Mouse (Mus musculus) cortical plate, adult 2 months (tissue): ENCODE data around the gene Rgs17. TPM values are rescaled to one million over a fixed set of nuclear protein-coding genes. Genes with fewer than 3 reads are reported as not detected.

Experiments
- H3K27ac ChIP-seq: fragments of 200-500 bp; 2 replicates; pipeline ENCODE4 v1.5.1; 2012; ENCODE audit warnings: low read length, control low read depth, inconsistent platforms; ENCODE audit not compliant: insufficient read depth
- H3K4me1 ChIP-seq: fragments of 200-500 bp; 2 replicates; pipeline ENCODE4 v1.6.1; 2011; ENCODE audit warnings: low read length; ENCODE audit not compliant: control insufficient read depth, insufficient read depth
- H3K4me3 ChIP-seq: fragments of 200-500 bp; 2 replicates; pipeline ENCODE4 v1.5.1; 2011; ENCODE audit warnings: mild to moderate bottlenecking, low read length, control low read depth; ENCODE audit not compliant: insufficient read depth
- CTCF ChIP-seq: fragments of 200-500 bp; IDR thresholded peaks from 2 replicates; pipeline ENCODE4 v1.5.1; 2011; ENCODE audit warnings: mild to moderate bottlenecking, control low read depth, low read length; ENCODE audit not compliant: insufficient read depth; ENCODE audit errors: extremely low read depth
- POLR2A ChIP-seq: fragments of 200-500 bp; IDR thresholded peaks from 2 replicates; pipeline ENCODE4 v1.6.1; 2011; ENCODE audit warnings: mild to moderate bottlenecking, low read length, control low read depth; ENCODE audit not compliant: insufficient read depth; ENCODE audit errors: extremely low read depth
- polyA plus RNA-seq: library from polyadenylated mRNA; depleted of rRNA; stranded (reverse); fragments of >200 nt; gene quantifications from 2 replicates; pipeline ENCODE4 v1.2.3, GENCODE M21; 2012; rRNA removed

The Rgs17 gene
- polyA plus RNA-seq, 1 experiment: 22.9 TPM

GRCm38 (mm10) chr10:5806416-5806815 is 115.8 kb downstream of the Rgs17 start:
- H3K4me1 ChIP-seq: no peaks in the 10 kb centered on the region; the same call in 1 of the 2 replicates
- H3K4me3 ChIP-seq: peak overlapping the region; percentile 55
- TF ChIP-seq CTCF: no peak
- TF ChIP-seq POLR2A: no peak
- peak overlapping the region; percentile 30 for H3K27ac ChIP-seq

- Histone ChIP-seq H3K27ac (peak overlapping the region; percentile 51), H3K4me3 (peak overlapping the region; percentile 55), H3K4me1 (no peaks in the 10 kb centered on the region; the same call in 1 of the 2 replicates)
- no peak for TF ChIP-seq CTCF
- TF ChIP-seq POLR2A: 0 out of 2 replicates have a peak, but pooled peaks have one; percentile 37
Observed at GRCm38 (mm10) chr10:5805731-5806307, 116.4 kb downstream of the Rgs17 start.

DNA sequence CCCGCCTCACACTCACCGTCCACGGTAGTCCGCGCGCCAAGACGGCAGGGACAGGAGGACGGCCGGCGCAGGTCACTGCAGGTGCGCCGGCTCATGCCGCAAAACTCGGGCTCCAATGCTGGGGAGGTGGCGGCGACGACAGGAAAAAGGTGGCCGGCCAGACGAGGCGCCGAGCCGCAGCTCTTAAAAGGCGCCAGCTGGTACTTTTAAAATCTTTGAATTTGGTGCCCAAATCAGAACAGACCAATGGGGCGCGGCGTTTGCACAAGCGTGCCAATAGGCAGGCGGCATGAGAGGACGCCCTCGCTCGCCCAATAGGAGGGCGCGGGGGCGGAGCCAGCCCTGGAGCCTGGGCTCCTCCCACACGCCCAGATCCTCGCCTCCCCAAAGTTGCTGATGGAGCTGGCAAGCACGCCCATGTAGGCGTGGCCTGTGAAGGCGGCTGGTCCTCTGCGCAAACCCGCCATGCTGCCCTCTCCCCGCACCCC is 116.9 kb downstream of the Rgs17 start, which contains the start of gene Fbxo5:
Gene Fbxo5 (minus strand): TSS at position 358 of the 488 bp plus-strand sequence.
- peak within 1 kb of the TSS; percentile 55 for H3K4me3 ChIP-seq
- H3K4me1 ChIP-seq: no peaks in the 10 kb centered on the region; the same call in 1 of the 2 replicates
- peak within 1 kb of the TSS; percentile 51 for H3K27ac ChIP-seq
- TF ChIP-seq POLR2A: no peak
- TF ChIP-seq CTCF: no peak

DNA sequence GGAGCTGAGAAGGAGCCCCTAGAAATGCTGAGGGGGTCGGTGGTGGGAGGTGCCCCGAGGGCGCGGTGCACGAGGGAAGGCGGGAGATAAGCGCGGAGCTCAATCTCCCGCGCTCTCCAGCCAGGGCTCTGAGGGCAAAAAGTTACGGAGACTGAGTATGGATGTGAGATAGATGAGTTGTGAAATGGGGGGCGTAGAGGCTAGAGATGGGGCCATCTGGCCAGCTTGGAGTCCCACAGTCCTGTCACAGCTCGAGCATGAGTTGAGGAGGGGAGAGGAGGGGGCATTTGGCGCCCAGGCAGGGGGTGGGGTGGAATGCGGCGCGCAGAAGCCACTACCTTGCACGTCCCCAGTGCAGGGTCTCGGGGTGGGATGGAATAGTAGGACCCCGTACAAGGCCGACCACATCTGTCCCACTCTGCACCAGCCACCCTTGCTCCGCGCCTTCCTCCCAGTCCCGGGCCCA is 117.5 kb downstream of the Rgs17 start:
- Histone ChIP-seq H3K4me3 (peak overlapping the region; percentile 55; the same call in 1 of the 2 replicates), H3K4me1 (no peaks in the 10 kb centered on the region; the same call in 1 of the 2 replicates), H3K27ac (no peak overlapping the region)
- TF ChIP-seq POLR2A: no peak
- no peak for TF ChIP-seq CTCF

DNA sequence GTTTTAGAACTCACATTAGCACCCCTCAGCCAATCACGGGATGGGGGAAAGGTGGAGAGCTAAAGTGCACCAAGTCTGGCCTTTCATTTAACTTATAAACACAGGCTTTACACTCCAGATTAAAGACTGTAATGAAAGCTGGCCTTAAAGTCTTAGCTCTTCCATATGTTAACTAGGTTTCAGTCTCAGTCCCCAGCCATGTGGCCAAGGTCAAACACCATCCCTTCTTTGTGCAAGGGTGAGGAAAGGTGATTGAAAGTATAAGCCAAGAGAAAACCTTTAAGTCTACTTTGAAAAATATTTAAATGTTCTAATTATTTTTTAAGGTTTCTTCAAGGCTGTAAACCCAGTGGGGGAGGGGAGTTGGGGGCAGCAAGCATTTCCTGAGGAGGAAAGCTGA is 118.5 kb downstream of the Rgs17 start:
- H3K4me3 ChIP-seq: no peak overlapping the region
- TF ChIP-seq CTCF (no peak), POLR2A (no peak)
- H3K4me1 ChIP-seq: no peaks in the 10 kb centered on the region; the same call in 1 of the 2 replicates
- H3K27ac ChIP-seq: no peak overlapping the region

DNA sequence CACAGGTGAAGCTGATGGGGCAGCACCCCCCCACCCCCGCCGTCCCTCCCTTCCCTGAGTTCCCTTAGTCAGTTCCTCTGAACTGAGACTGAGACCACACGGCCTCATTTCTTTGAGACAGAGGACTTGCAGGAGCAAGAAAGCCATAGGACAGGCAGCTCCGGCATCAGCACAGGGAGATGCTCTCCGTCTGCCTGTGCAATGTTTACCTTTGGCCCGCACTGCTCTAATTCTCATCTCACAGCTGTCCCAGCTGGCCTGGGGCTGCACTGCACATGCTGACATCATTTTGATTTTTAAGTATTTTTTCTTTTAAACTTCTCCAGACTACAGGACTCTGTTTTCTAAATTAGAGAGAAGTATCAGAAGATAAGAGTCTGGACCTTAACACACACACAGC is 119.3 kb downstream of the Rgs17 start:
- Histone ChIP-seq H3K4me1 (no peaks in the 10 kb centered on the region; the same call in 1 of the 2 replicates), H3K27ac (no peak overlapping the region), H3K4me3 (no peak overlapping the region)
- no peak for TF ChIP-seq POLR2A
- no peak for TF ChIP-seq CTCF

GRCm38 (mm10) chr10:5800490-5800889 is 121.7 kb downstream of the Rgs17 start:
- no peaks in the 10 kb centered on the region; the same call in 1 of the 2 replicates for H3K4me1 ChIP-seq
- no peak for TF ChIP-seq POLR2A
- TF ChIP-seq CTCF: no peak
- no peak overlapping the region for H3K4me3 ChIP-seq
- no peak overlapping the region for H3K27ac ChIP-seq

GRCm38 (mm10) chr10:5798069-5798468 is 124.1 kb downstream of the Rgs17 start:
- H3K4me3 ChIP-seq: no peak overlapping the region
- H3K4me1 ChIP-seq: no peaks in the 10 kb centered on the region
- TF ChIP-seq CTCF (no peak), POLR2A (no peak)
- H3K27ac ChIP-seq: no peak overlapping the region

DNA sequence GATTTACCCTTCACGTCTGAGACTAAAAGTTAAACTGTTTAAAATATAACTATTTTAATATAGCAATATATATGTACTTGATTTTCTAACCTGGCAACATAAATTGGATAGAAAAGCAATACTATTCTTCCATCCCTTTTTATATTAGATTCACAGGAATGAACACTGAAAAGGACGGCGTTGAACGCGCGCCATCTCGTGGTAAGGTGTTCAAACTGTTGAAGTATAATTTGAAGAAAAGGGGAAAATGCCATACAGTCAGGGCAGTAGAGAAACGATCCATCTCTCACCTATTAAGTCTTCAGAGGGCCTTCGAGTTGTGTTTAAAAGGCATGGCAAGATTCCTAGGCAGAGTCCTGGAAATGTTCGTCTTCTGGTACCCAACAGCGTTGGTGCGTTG is 131.5 kb downstream of the Rgs17 start:
- Histone ChIP-seq H3K4me3 (no peak overlapping the region), H3K27ac (no peak overlapping the region), H3K4me1 (no peaks in the 10 kb centered on the region)
- TF ChIP-seq CTCF (peak; percentile 66), POLR2A (no peak)

DNA sequence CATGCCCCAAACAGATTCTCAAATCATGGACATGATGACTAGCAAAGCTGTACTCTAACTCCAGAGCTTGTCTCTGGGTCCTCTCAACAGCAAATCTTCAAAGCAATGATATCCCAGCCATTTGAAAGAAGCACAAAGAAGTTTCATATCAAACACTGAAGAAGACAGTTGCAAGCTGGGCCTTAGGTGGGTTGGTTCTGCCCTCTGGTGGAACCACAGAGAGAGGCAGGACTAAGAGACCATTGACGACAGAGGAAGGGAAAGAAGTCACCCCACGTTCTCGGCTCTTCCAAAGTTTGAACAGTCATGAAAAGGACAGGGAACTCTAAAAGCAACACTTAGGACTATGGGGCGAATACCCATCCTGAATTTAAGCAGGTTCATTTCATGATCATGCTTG is 135.3 kb downstream of the Rgs17 start:
- TF ChIP-seq POLR2A (no peak), CTCF (peak; percentile 80)
- Histone ChIP-seq H3K27ac (no peak overlapping the region), H3K4me1 (no peaks in the 10 kb centered on the region), H3K4me3 (no peak overlapping the region)

Other genes with a start within 250 kb of the Rgs17 start
- gene Fbxo5, start 116.8 kb downstream of the Rgs17 start, polyA plus RNA-seq: 1.4 and 2.0 TPM in 2 replicates
- 6.6 and 7.0 TPM in 2 replicates for gene Mtrf1l, start 98.5 kb downstream of the Rgs17 start, polyA plus RNA-seq